Mouse (Mus musculus): ENCODE data around the gene Lamtor2. TPM values are rescaled to one million over a fixed set of nuclear protein-coding genes. Genes with fewer than 3 reads are reported as not detected.
A peak's percentile ranks its signal among the peaks of the same experiment; 100 is the strongest.

Gene Lamtor2
- polyA plus RNA-seq, 1 experiment from 2014 or later: 174 TPM

DNA sequence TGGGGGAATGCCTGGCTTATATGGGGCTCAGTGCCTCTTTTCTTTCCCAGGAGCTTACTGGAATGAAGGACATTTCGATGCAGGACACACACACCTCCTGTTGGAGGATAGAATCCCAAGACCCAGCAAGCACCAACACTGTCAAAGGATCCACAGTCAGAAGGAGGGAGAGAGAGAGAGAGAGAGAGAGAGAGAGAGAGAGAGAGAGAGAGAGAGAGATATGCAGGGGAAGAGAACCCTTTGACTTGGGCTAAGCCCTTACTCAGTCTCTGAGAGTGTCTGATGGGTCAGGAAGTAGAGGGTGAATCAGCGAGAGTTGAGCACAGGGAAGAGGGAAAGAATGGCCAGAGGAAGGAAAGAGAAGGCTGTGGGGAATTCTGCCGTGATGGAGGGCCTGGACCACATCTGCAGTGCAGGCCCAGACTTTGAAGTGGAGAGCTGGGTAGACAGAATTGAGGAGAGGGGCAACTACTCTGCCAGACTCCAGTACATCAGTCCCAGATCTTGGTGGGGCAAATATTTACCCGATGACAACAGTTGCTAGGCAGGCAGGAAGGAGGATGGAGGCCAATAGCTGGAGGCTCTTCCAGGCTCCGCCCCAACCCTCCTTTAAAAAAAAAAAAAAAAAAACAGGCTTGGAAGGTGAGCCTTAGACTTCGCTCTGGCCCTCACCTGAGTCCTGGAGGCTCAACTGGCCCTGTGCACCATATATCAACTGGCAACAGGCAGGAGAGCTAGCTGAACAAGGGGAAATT lies 40.6 kb downstream of the Lamtor2 start:
- no peak for DNase-seq (ENCODE audit: extremely low spot score, low spot score)
- WGBS: 45% methylated on average over 6 of the region's 6 CpGs
- Histone ChIP-seq H3K36me3 (replicated peaks) (no peaks in the 10 kb centered on the region), H3K4me3 (peak overlapping the region; percentile 5; the same call in 1 of the 2 replicates), H3K27ac (peak overlapping the region; percentile 86), H3K4me1 (peaks cover 57% of the 10 kb centered on the region), H3K27me3 (ENCODE audit: poor library complexity, severe bottlenecking) (no peaks in the 10 kb centered on the region; the same call in 1 of the 2 replicates), H3K9me3 (no peaks in the 10 kb centered on the region)

DNA sequence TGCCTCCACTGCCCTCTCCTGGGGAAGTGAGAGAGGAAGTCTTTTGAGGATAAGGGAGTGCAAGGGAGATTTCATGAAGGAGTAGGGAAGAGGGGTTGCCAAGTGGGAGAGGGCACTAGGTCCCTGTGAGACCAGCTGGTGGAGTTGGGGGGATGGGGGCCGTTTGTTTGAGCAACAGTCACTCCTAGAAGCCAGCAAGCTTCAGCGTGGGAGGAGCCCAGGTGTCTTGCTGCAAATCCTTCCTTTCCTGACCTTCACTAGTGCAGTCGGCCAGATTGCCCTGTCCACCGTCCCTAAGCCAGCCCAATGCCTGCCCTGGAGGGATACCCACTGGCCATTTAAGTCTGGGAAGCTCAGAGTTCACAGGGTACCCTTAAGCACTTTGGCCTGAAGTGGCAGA lies 41.3 kb downstream of the Lamtor2 start:
- WGBS: 64% methylated on average over 4 of the region's 4 CpGs

DNA sequence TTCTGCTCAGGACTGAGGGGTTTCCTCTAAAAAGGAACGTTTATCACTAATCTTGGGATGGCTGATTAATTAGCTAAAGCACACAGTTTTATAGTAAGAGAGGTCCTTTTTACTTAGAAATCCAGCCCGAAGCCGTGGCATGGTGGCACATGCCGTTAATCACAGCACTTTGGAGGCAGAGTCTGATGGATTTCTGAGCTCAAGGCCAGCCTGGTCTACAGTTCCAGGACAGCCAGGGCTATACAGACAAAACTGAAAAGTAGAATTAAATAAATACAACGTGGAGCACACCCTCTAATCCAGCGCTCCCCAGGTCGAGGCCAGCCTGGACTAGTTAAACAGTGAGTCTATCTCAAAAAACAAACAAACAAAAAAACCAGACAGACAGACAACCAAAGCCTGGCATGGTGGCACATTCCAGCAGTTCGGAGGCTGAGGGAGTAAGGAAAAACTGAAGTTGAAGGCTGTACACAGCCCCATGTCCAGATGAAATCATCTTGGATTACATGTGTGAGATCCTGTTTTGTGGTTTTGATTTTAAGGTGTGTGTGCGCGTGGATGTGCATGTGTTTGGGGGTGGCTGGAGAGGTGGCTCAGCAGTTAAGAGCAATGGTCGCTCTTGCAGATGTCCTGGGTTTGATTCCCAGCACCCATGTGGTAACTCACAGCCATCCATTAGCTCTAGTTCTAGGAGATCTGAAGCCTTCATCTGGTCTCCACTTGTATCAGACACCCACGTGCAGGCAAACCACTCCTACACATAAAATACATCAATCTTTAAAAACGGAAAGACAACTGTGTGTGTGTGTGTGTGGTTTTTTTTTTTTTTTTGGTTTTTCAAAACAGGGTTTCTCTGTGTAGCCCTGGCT lies 42.2 kb downstream of the Lamtor2 start:
- WGBS: 58% methylated on average over 13 of the region's 13 CpGs

More for the DNA sequence above, 41.3 kb downstream of the Lamtor2 start:
- H3K27ac ChIP-seq: peak overlapping the region; percentile 86
- no peak overlapping the region for H3K4me3 ChIP-seq
- no peaks in the 10 kb centered on the region for H3K9me3 ChIP-seq
- no peaks in the 10 kb centered on the region for H3K36me3 ChIP-seq (replicated peaks)
- H3K27me3 ChIP-seq (ENCODE audit: poor library complexity, severe bottlenecking): no peaks in the 10 kb centered on the region; the same call in 1 of the 2 replicates
- no peak for DNase-seq (ENCODE audit: extremely low spot score, low spot score)
- H3K4me1 ChIP-seq: peaks cover 65% of the 10 kb centered on the region

DNA sequence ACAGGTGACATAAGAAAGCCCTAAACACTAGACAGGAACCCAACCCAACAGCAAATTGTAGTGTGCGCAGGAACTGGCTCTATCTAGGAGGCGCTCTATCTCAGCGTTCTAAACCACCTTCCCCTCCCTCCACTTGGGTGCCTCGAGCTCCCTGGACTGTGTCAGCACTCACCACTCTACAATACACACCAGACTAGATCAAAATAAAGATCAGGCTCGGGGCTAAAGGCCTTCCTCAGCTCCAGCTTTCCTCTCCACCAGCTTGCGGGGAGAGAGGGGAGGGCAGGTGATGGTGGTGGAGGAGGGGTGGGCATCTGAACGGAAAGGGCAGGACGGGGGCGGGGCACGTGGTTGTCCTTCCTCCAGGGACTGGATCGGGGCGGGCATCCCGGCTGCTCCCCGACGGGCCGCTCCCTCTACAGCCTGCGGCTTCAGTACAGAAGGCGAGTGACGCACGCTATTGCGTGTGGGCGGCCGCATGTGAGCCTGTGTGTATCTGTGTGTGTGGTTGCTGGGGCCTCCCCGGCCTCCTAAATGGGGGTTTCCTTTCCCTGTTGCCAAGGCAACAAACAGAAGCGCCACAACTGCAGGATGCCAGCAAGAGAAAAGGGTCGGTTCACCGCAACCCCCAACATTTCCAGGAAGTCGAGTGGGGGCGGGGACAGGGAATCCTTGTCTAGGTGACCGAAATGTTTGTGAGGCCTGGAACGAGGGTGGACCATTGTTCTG lies 43.0 kb downstream of the Lamtor2 start, which contains the start of gene Lmna:
TSS of gene Lmna (minus strand) at position 265 of the 729 bp plus-strand sequence.
- peaks cover 8% of the 10 kb centered on the region for H3K27me3 ChIP-seq (ENCODE audit: poor library complexity, severe bottlenecking)
- H3K36me3 ChIP-seq (replicated peaks): no peaks in the 10 kb centered on the region
- 1% methylated on average over 31 of the region's 31 CpGs for WGBS
- no peaks in the 10 kb centered on the region for H3K9me3 ChIP-seq
- H3K4me3 ChIP-seq: peak within 1 kb of the TSS; percentile 48
- H3K27ac ChIP-seq: peak within 1 kb of the TSS; percentile 86
- peak; percentile 93 for DNase-seq (ENCODE audit: extremely low spot score, low spot score)
- peaks cover 78% of the 10 kb centered on the region for H3K4me1 ChIP-seq

More for the DNA sequence above, 42.2 kb downstream of the Lamtor2 start:
- Histone ChIP-seq H3K27ac (peak overlapping the region; percentile 86), H3K36me3 (replicated peaks) (no peaks in the 10 kb centered on the region), H3K4me1 (peaks cover 70% of the 10 kb centered on the region), H3K27me3 (ENCODE audit: poor library complexity, severe bottlenecking) (peaks cover under 1% of the 10 kb centered on the region), H3K4me3 (peak overlapping the region; percentile 48), H3K9me3 (no peaks in the 10 kb centered on the region)
- DNase-seq (ENCODE audit: extremely low spot score, low spot score): no peak

DNA sequence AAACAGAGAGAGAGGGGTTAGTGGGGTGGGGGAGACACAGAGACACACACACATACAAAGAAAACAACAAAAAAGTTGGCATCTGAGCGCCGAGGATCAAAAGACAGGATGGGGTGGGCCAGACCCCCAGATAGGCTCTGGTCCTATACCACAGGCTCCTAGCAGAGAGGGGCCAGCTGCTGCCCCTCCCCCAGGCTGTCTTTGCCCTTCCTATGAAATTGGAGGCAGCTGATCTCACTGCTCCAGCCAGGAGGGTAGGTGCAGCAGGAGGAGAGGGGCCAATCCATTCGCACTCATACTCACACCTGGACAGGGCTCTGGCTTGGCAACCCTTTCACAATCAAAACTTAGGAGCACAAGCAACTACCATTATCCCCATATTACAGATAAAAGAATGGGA lies 43.6 kb downstream of the Lamtor2 start:
- DNase-seq (ENCODE audit: extremely low spot score, low spot score): no peak
- no peaks in the 10 kb centered on the region for H3K36me3 ChIP-seq (replicated peaks)

DNA sequence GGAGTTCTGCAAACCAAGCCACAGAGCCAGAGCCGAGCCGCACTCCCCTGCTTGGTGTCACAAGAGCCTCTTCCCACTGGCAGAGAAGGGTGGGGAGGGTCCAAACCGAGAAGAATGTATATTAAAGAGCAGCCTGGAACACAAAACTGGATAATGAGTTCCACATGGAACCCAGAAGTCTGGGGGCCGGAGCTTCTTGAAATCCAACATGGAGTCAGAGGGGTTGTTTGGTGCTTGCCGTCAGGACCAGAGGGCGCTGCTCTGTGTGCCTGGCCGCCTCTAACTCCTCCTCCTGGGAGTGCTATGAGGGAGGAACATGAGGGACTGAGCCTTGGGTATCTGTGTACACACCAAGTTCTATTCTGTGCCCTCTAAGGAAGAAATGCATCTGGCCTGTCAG lies 47.1 kb downstream of the Lamtor2 start:
- Histone ChIP-seq H3K4me3 (no peak overlapping the region), H3K4me1 (peaks cover 76% of the 10 kb centered on the region), H3K27me3 (ENCODE audit: poor library complexity, severe bottlenecking) (peaks cover 47% of the 10 kb centered on the region), H3K27ac (peak overlapping the region; percentile 62), H3K9me3 (no peaks in the 10 kb centered on the region), H3K36me3 (replicated peaks) (no peaks in the 10 kb centered on the region)
- WGBS: 42% methylated on average over 7 of the region's 7 CpGs
- no peak for DNase-seq (ENCODE audit: extremely low spot score, low spot score)

More for the DNA sequence above, 43.6 kb downstream of the Lamtor2 start:
- H3K27me3 ChIP-seq (ENCODE audit: poor library complexity, severe bottlenecking): peaks cover 12% of the 10 kb centered on the region
- WGBS: 75% methylated on average over 3 of the region's 3 CpGs
- H3K9me3 ChIP-seq: no peaks in the 10 kb centered on the region
- peak overlapping the region; percentile 86 for H3K27ac ChIP-seq
- peak overlapping the region; percentile 48 for H3K4me3 ChIP-seq
- peaks cover 76% of the 10 kb centered on the region for H3K4me1 ChIP-seq

DNA sequence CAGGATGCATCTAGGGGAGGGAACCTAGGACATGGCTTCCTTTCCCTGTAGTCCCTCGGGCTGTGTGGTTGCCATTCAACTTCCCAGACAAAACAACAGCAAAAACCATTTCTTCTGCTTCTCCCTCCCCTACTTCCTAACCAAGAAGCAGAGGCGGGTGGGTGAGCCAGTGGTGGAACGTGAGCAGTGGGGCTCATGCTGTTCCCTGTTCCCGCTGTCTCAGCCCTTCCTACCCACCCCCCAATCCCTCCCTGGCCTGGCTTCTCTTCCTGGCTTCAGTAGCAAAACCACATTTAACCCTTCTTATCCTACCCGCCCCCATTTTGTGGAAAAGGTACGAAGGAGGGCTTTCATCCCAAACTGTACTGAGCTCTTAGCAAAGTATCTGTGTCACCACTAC lies 47.8 kb downstream of the Lamtor2 start:
- H3K9me3 ChIP-seq: no peaks in the 10 kb centered on the region
- no peak overlapping the region for H3K27ac ChIP-seq
- no peak overlapping the region for H3K4me3 ChIP-seq
- H3K36me3 ChIP-seq (replicated peaks): no peaks in the 10 kb centered on the region
- H3K4me1 ChIP-seq: peaks cover 72% of the 10 kb centered on the region
- 69% methylated on average over 6 of the region's 6 CpGs for WGBS
- no peak for DNase-seq (ENCODE audit: extremely low spot score, low spot score)
- H3K27me3 ChIP-seq (ENCODE audit: poor library complexity, severe bottlenecking): peaks cover 54% of the 10 kb centered on the region

DNA sequence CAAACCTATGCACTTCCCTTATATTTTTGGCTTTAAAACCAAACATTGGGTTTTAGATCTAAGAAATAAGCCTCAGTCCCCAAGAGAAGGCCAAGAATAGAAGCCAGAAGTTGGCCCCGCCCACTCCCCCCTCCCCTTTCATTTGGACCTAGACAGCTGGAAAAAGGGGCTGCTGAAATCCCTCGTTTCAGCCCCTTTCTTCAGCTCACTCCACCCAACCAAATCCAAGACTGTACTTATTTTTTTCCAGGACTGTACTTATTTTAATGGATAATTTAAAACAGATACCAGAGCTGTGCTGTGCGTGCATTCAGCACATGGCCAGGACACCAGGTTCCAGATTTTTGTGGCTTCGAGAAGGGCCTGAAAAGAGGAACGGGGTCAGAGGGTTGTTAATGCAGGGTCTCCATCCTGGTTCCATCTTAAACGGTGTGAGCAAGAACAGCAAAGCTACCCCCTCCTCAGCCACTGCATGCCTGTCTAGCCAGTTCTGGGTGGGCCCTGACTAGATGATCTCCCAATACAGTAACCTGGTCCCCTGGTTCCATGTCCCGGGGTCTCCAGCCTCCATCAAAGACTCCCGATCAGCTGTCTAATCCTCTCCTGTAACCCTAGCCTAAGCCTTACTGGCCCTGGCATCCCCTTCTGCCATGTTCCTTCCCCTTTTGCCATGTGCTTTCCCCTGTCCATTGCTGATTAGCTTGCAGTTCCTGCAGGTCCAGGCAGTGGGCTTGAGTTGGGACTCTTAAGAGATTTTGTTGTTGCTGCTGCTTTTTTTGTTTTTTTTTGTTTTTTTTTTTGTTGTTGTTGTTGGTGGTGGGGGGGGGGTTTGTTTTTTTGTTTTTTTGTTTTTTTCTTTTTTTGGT lies 48.8 kb downstream of the Lamtor2 start:
- H3K27me3 ChIP-seq (ENCODE audit: poor library complexity, severe bottlenecking): peaks cover 56% of the 10 kb centered on the region
- H3K27ac ChIP-seq: no peak overlapping the region
- WGBS: 44% methylated on average over 8 of the region's 8 CpGs
- DNase-seq (ENCODE audit: extremely low spot score, low spot score): no peak
- H3K4me1 ChIP-seq: peaks cover 63% of the 10 kb centered on the region
- no peaks in the 10 kb centered on the region for H3K9me3 ChIP-seq
- H3K4me3 ChIP-seq: no peak overlapping the region
- no peaks in the 10 kb centered on the region for H3K36me3 ChIP-seq (replicated peaks)

DNA sequence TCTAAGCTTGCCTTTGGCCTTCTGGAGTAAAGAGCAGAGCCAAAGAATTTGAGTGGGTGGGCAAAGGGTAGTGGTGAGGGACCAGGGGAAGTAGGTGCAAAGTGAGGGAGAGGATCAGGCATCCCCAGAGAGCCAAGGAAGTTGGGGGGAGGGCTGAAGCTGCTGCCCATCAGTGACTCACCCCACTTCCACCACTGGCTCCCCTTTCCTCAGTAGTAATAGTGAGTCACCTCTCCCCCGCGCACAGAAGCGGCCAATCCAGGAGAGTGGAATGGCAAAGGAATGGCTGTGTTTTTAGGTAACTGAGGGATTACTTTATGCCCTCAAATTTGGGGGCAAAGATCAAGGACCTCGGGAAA lies 49.4 kb downstream of the Lamtor2 start:
- no peak for DNase-seq (ENCODE audit: extremely low spot score, low spot score)
- Histone ChIP-seq H3K9me3 (no peaks in the 10 kb centered on the region), H3K27ac (peak overlapping the region; percentile 76), H3K36me3 (replicated peaks) (no peaks in the 10 kb centered on the region), H3K27me3 (ENCODE audit: poor library complexity, severe bottlenecking) (peaks cover 56% of the 10 kb centered on the region), H3K4me1 (peaks cover 61% of the 10 kb centered on the region), H3K4me3 (peak overlapping the region; percentile 61)
- 13% methylated on average over 4 of the region's 4 CpGs for WGBS

DNA sequence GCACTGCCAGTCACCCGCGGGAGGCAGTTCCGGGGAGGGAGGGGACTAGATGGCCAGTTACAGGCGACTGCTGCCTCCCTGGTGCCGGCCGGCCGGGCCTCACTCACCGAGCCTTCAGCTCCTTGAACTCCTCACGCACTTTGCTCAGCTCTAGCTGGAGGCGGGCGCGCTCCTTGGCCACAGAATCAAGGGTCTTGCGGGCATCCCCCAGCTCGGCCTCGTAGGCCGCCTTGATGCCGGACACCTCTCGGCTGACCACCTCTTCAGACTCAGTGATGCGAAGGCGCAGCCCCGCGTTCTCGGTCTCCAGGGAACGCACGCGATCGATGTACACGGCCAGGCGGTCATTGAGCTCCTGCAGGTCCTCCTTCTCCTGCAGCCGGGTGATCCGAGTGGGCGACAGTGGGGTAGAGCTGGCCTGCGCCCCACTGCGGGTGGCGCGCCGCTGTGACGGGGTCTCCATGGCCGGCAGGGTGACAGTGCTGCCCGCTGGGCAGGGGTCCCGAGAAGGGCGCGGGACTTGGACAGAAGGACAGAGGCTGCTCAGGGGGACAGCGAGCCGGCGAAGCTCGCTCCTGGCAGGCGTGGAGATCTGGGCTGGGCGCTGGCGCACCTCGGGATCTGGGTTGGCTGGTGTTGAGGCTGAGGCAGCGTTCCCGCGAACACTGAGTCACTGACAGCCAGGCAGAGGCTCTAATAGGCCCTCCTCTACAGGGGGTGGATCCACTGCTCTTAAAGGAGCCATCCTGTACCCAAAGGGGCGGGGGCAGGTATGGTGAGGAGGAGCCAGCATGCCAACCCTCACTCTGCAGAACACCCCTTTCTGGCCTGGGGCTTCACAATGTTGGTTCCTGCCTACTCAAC lies 50.0 kb downstream of the Lamtor2 start:
- H3K27ac ChIP-seq: peak overlapping the region; percentile 76
- WGBS: under 1% methylated on average over 55 of the region's 55 CpGs

DNA sequence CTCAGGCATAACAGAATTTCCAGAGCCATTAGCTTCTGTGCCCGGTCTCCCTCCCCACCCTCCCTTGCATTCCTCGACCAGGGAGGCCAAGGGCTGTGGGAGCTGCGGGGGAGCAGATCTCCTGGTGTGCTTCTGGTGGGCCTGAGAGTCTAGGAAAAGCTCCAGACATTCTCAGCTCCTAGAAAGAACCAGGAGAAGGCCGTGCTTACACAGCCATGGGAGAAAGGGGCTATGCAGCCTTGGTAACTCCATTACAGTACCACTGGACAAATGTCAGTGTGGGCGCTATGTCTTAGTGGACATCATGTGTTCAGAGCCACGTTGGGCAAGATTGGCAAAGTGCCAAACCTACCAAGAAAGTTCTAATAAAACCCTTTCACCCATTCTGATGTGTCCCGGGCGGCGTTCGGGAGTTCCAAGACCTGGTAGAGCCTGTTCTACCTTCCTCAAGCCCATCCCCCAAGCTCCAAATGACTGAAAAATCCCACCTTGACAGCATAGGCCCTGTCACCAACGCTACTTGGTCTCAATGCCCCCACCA lies 50.8 kb downstream of the Lamtor2 start:
- no peaks in the 10 kb centered on the region for H3K36me3 ChIP-seq (replicated peaks)
- DNase-seq (ENCODE audit: extremely low spot score, low spot score): no peak
- H3K4me3 ChIP-seq: peak overlapping the region; percentile 61
- H3K27ac ChIP-seq: peak overlapping the region; percentile 76
- H3K27me3 ChIP-seq (ENCODE audit: poor library complexity, severe bottlenecking): peaks cover 56% of the 10 kb centered on the region
- H3K4me1 ChIP-seq: peaks cover 58% of the 10 kb centered on the region
- no peaks in the 10 kb centered on the region for H3K9me3 ChIP-seq
- 17% methylated on average over 11 of the region's 11 CpGs for WGBS

More for the DNA sequence above, 50.0 kb downstream of the Lamtor2 start:
- peak; percentile 55 for DNase-seq (ENCODE audit: extremely low spot score, low spot score)
- H3K4me3 ChIP-seq: peak overlapping the region; percentile 61
- H3K9me3 ChIP-seq: no peaks in the 10 kb centered on the region
- peaks cover 56% of the 10 kb centered on the region for H3K27me3 ChIP-seq (ENCODE audit: poor library complexity, severe bottlenecking)
- H3K36me3 ChIP-seq (replicated peaks): no peaks in the 10 kb centered on the region
- peaks cover 61% of the 10 kb centered on the region for H3K4me1 ChIP-seq
